ENCODE assay signal across 8 mouse cellular contexts in genomic region chr4:121097650-121098378, GRCm38 (mm10). TPM values are rescaled to one million over a fixed set of nuclear protein-coding genes. Genes with fewer than 3 reads are reported as not detected.
DNase-seq lines count a peak whose midpoint lies in the region; ATAC-seq and TF ChIP-seq lines count a peak whose summit lies in the region.

TSS of gene Zmpste24 (minus strand) at chr4:121098241.

- TF ChIP-seq CTCF in liver, embryonic 14.5 days (IDR thresholded peaks at IDR 0.05; ENCODE audit: low read depth), result no peak
- TF ChIP-seq CTCF in stomach, postnatal 0 days (IDR thresholded peaks at IDR 0.05; ENCODE audit: low read depth), result no peak

- peak within 1 kb of the TSS; percentile 88 for H3K4me3 ChIP-seq in forebrain, embryonic 10.5 days
- H3K4me3 ChIP-seq in heart, embryonic 15.5 days, result peak within 1 kb of the TSS; percentile 96
- peak within 1 kb of the TSS; percentile 86 to 94 for H3K4me3 ChIP-seq in liver, embryonic 14.5 days (ENCODE audit: insufficient read depth in 1 of 2, low read depth in 2 of 2, low read length in 2 of 2)
- H3K4me3 ChIP-seq in neural tube, embryonic 11.5 days (ENCODE audit: low read depth, low read length), result peak within 1 kb of the TSS; percentile 79
- peak within 1 kb of the TSS; percentile 78 for H3K4me3 ChIP-seq in stomach, postnatal 0 days (ENCODE audit: low read depth, low read length)

- DNase-seq in c-Kit-negative CD71-positive TER-119-positive erythroid progenitor cells, embryonic 14.5 days (ENCODE audit: low read depth, low spot score), result peak; percentile 81
- DNase-seq in forebrain, embryonic 10.5 days (ENCODE audit: extremely low spot score, low spot score), result peak; percentile 88
- peak; percentile 87 to 88 for DNase-seq in kidney, postnatal 25 days
- DNase-seq in liver, embryonic 14.5 days (ENCODE audit: low read depth in 3 of 3, low spot score in 3 of 3), result peak; percentile 79 to 82 (median 81)
- DNase-seq in neural tube, embryonic 11.5 days (ENCODE audit: low spot score), result peak; percentile 89
- peak; percentile 88 for DNase-seq in stomach, postnatal 0 days (ENCODE audit: low spot score)

- ATAC-seq in CD4-positive, CD25-positive, alpha-beta regulatory T cell, adult 4 months, result peak; percentile 85
- peak; percentile 74 for ATAC-seq in heart, embryonic 15.5 days (replicated peaks; ENCODE audit: insufficient number of reproducible peaks, insufficient read depth, low FRiP score, low read depth)
- ATAC-seq in liver, embryonic 14.5 days (ENCODE audit: insufficient read depth), result peak; percentile 90
- peak; percentile 82 for ATAC-seq in neural tube, embryonic 11.5 days (ENCODE audit: insufficient read depth, low FRiP score, low TSS enrichment)
- peak; percentile 89 for ATAC-seq in stomach, postnatal 0 days (ENCODE audit: low FRiP score, low TSS enrichment)

- WGBS in forebrain, embryonic 10.5 days, result under 1% methylated on average over 39 of the region's 39 CpGs
- under 1% methylated on average over 39 of the region's 39 CpGs for WGBS in heart, embryonic 15.5 days
- under 1% methylated on average over 39 of the region's 39 CpGs for WGBS in liver, embryonic 14.5 days (ENCODE audit: insufficient replicate concordance)
- under 1% methylated on average over 39 of the region's 39 CpGs for WGBS in neural tube, embryonic 11.5 days
- WGBS in stomach, postnatal 0 days, result under 1% methylated on average over 39 of the region's 39 CpGs

- H3K27ac ChIP-seq in forebrain, embryonic 10.5 days, result peak within 1 kb of the TSS; percentile 84
- peak within 1 kb of the TSS; percentile 71 for H3K27ac ChIP-seq in heart, embryonic 15.5 days
- peak within 1 kb of the TSS; percentile 41 for H3K27ac ChIP-seq in liver, embryonic 14.5 days
- H3K27ac ChIP-seq in neural tube, embryonic 11.5 days (ENCODE audit: low read depth, low read length), result peak within 1 kb of the TSS; percentile 39; the same call in 1 of the 2 replicates
- peak within 1 kb of the TSS; percentile 78 for H3K27ac ChIP-seq in stomach, postnatal 0 days (replicated peaks)

- no peak for TF ChIP-seq EP300 in liver, embryonic 14.5 days (IDR thresholded peaks at IDR 0.05; ENCODE audit: low read depth)
- TF ChIP-seq EP300 in stomach, postnatal 0 days (optimal IDR thresholded peaks at IDR 0.05), result no peak

- H3K9me3 ChIP-seq in forebrain, embryonic 10.5 days, result no peaks in the 10 kb centered on the region
- H3K9me3 ChIP-seq in heart, embryonic 15.5 days (replicated peaks), result no peaks in the 10 kb centered on the region
- no peaks in the 10 kb centered on the region for H3K9me3 ChIP-seq in liver, embryonic 14.5 days (ENCODE audit: control insufficient read depth, low read length)
- H3K9me3 ChIP-seq in neural tube, embryonic 11.5 days (ENCODE audit: control insufficient read depth, low read length), result no peaks in the 10 kb centered on the region
- no peaks in the 10 kb centered on the region for H3K9me3 ChIP-seq in stomach, postnatal 0 days (ENCODE audit: control insufficient read depth, low read length)

- H3K9ac ChIP-seq in heart, embryonic 15.5 days, result peak within 1 kb of the TSS; percentile 79
- peak within 1 kb of the TSS; percentile 85 for H3K9ac ChIP-seq in liver, embryonic 14.5 days (replicated peaks)
- H3K9ac ChIP-seq in neural tube, embryonic 11.5 days (ENCODE audit: low read length), result peak within 1 kb of the TSS; percentile 71
- H3K9ac ChIP-seq in stomach, postnatal 0 days (ENCODE audit: low read length), result peak within 1 kb of the TSS; percentile 78

- H3K36me3 ChIP-seq in forebrain, embryonic 10.5 days (replicated peaks), result peaks cover 30% of the 10 kb centered on the region
- peaks cover 26% of the 10 kb centered on the region for H3K36me3 ChIP-seq in heart, embryonic 15.5 days
- H3K36me3 ChIP-seq in liver, embryonic 14.5 days (replicated peaks; ENCODE audit: control insufficient read depth, insufficient read depth, low read depth), result peaks cover 7% of the 10 kb centered on the region
- H3K36me3 ChIP-seq in neural tube, embryonic 11.5 days (ENCODE audit: control insufficient read depth, insufficient read depth, low read length), result peaks cover 6% of the 10 kb centered on the region; the same call in 1 of the 2 replicates
- H3K36me3 ChIP-seq in stomach, postnatal 0 days (ENCODE audit: control insufficient read depth, insufficient read depth, low read length), result peaks cover 6% of the 10 kb centered on the region; the same call in 1 of the 2 replicates

- peaks cover 18% of the 10 kb centered on the region for H3K4me1 ChIP-seq in forebrain, embryonic 10.5 days
- peaks cover 13% of the 10 kb centered on the region for H3K4me1 ChIP-seq in heart, embryonic 15.5 days (replicated peaks)
- H3K4me1 ChIP-seq in liver, embryonic 14.5 days (replicated peaks; ENCODE audit: control insufficient read depth in 2 of 2, insufficient read depth in 2 of 2, low read length in 1 of 2), result peaks cover 2% of the 10 kb centered on the region in 2 experiments; a peak in 2 of 4 replicates
- peaks cover 6% of the 10 kb centered on the region; the same call in 1 of the 2 replicates for H3K4me1 ChIP-seq in neural tube, embryonic 11.5 days (ENCODE audit: control insufficient read depth, insufficient read depth, low read length)
- no peaks in the 10 kb centered on the region for H3K4me1 ChIP-seq in stomach, postnatal 0 days (replicated peaks; ENCODE audit: control insufficient read depth, insufficient read depth)

- H3K27me3 ChIP-seq in forebrain, embryonic 10.5 days (ENCODE audit: poor library complexity, severe bottlenecking), result no peaks in the 10 kb centered on the region
- no peaks in the 10 kb centered on the region for H3K27me3 ChIP-seq in heart, embryonic 15.5 days
- H3K27me3 ChIP-seq in liver, embryonic 14.5 days (ENCODE audit: control insufficient read depth, insufficient read depth, low read length), result no peaks in the 10 kb centered on the region
- no peaks in the 10 kb centered on the region for H3K27me3 ChIP-seq in neural tube, embryonic 11.5 days (ENCODE audit: control insufficient read depth, insufficient read depth, low read length)
- no peaks in the 10 kb centered on the region for H3K27me3 ChIP-seq in stomach, postnatal 0 days (ENCODE audit: control insufficient read depth, insufficient read depth, low read length)

- peak within 1 kb of the TSS; percentile 81 for H3K4me2 ChIP-seq in heart, embryonic 15.5 days
- peak within 1 kb of the TSS; percentile 82 for H3K4me2 ChIP-seq in liver, embryonic 14.5 days (ENCODE audit: low read depth)
- peak within 1 kb of the TSS; percentile 77 for H3K4me2 ChIP-seq in neural tube, embryonic 11.5 days (ENCODE audit: low read depth)
- peak within 1 kb of the TSS; percentile 89 for H3K4me2 ChIP-seq in stomach, postnatal 0 days (replicated peaks; ENCODE audit: low read depth)

RNA-seq across cellular contexts. Expression of gene Zmpste24, which starts in this region (rescaled TPM):
- 10 to 100 TPM; 42.8 to 56.3 TPM for polyA plus RNA-seq in CD4-positive, CD25-positive, alpha-beta regulatory T cell, adult 4 months (2017; shearing (Covaris generic))
- 31.5 and 33.8 TPM in 2 replicates for polyA plus RNA-seq in forebrain, embryonic 10.5 days (2016; fragmentation: Nextera tagmentation; extraction: Ambion mirVana)
- polyA plus RNA-seq in heart, embryonic 15.5 days (2015; fragmentation: Nextera tagmentation; extraction: Ambion mirVana), result 22.2 and 25.5 TPM in 2 replicates
- polyA plus RNA-seq in liver, embryonic 14.5 days (2012; rRNA removed), result 8.3 and 10.3 TPM in 2 replicates
- polyA plus RNA-seq in liver, embryonic 14.5 days (2014; fragmentation: Nextera tagmentation; extraction: Ambion mirVana), result 15.1 and 15.6 TPM in 2 replicates
- polyA plus RNA-seq in neural tube, embryonic 11.5 days (2014; fragmentation: Nextera tagmentation; extraction: Ambion mirVana), result 25.8 and 29.3 TPM in 2 replicates
- polyA plus RNA-seq in stomach, postnatal 0 days (2015; fragmentation: Nextera tagmentation; extraction: Ambion mirVana), result 21.6 and 22.7 TPM in 2 replicates

Comparison
In these comparisons a context has a peak if more than half of its experiments do, and no peak if none do; other contexts are left out.
1. Peak in every context shown above with its lines: DNase-seq, ATAC-seq, H3K4me3 ChIP-seq and H3K27ac ChIP-seq.